Mouse (Mus musculus): ENCODE measurements around the gene Gm28038.
A peak's percentile ranks its signal among the peaks of the same experiment; 100 is the strongest.

The Gm28038 gene

GRCm38 (mm10) chr2:30286192-30287026 lies 5.6 kb downstream of the Gm28038 start, which contains the start of the genes Dolk and Nup188:
Dolk (minus strand) TSS chr2:30286334.
Nup188 (plus strand) TSS chr2:30286397.
- DNase-seq = peak; percentile 98

DNA sequence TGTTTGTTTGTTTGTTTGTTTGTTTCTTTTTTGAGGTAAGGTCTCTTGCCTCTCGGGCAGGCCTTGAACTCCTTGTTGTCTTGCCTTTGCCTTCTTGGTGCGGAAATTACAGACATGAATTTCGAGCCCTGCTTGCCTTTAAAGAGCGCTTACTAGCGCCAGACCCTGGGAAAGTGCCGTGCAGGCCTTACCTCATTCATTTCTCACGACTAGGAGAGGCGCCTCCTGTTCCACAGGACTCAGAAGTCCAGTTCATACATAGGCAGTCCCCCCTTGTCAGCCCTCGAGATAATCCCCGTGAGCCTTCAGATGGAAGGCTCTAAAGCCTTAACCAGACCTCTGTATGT lies 6.2 kb downstream of the Gm28038 start:
- peak; percentile 26 for DNase-seq

- no peak for DNase-seq
Measured at GRCm38 (mm10) chr2:30299525-30299924, 18.7 kb downstream of the Gm28038 start.

DNA sequence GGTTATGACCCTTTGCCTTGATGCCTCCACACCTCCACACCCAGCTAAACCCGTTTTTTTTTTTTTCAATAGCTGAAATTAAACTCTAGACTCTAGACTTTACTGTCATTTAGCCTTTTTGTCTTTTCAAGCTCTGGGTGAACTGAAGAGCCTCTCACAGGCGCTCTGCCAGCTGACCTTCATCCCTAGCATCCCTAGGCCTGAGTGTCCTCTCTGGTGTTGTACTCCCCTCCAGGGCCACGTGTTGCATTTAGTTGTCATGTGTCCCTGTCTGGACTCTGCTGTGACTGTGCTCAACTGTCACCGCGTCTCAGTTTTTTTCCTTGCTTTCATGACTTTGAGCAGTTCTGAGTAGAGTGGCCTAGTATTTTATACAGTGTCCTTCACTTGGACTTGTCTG lies 19.1 kb downstream of the Gm28038 start:
- DNase-seq = no peak

DNA sequence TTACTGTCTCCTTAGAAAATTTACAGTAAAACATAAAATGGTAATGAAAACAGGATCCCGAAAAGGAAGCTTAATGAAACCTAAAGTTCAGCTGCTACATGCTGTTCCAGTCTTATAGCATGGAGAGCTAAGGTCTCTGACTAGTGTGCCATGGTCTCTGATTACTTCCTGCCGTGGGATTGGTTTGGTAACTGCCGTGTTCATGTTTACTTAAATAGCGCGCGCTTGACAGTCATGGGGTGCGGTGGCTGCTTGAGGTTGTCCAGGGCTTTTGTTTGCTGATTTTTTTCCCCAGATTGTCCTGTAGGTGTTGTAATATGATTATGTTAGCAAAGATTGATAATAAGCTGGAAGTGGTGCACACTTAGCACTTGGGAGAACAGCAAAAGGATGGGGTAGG lies 25.2 kb downstream of the Gm28038 start:
- DNase-seq = no peak

- DNase-seq = no peak
Measured at GRCm38 (mm10) chr2:30309351-30309750, 28.5 kb downstream of the Gm28038 start.

DNA sequence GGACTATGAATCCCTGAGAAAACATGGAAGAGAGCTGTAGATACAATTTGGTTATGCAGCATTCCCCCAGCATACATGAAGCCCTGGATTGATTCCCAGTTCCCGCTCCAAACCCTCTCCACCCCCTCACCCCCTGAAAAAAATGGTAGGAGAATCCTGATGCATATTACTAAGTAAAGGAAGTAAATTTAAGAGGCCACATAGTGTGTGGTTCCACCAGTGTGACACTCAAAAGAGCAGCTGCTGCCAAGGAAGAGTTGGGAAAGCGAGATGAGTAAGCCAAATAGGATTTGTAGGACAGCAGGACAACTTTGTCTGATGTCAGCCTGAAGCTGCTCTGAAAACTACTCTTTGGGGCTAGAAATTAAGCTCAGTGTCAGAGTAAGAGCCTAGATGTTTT lies 30.6 kb downstream of the Gm28038 start:
- no peak for DNase-seq

DNA sequence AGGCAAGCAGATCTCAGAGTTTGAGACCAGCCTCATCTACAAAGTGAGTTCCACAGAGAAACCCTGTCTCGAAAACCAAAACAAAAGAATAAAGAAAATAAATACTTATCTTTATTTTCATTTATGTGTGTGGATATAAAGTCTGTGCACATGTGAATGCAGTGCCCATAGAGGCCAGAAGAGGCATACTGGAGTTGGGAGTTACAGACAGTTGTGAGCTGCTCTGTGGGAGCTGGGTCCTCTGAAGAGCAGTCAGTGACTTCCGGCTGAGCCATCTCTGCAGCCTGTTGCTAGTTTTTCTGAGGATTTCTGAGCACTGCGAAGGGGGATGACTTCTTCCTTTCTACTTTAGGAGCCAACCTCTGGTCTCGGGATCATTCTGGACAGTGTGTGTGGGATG lies 35.3 kb downstream of the Gm28038 start:
- DNase-seq = no peak

- no peak for DNase-seq
Measured at GRCm38 (mm10) chr2:30316955-30317354, 36.1 kb downstream of the Gm28038 start.

- DNase-seq = no peak
Measured at GRCm38 (mm10) chr2:30319260-30319659, 38.4 kb downstream of the Gm28038 start.

GRCm38 (mm10) chr2:30323111-30323510 lies 42.3 kb downstream of the Gm28038 start:
- DNase-seq = no peak

- no peak for DNase-seq
Measured at GRCm38 (mm10) chr2:30325296-30325695, 44.5 kb downstream of the Gm28038 start.

GRCm38 (mm10) chr2:30327276-30327675 lies 46.4 kb downstream of the Gm28038 start:
- DNase-seq = no peak

DNA sequence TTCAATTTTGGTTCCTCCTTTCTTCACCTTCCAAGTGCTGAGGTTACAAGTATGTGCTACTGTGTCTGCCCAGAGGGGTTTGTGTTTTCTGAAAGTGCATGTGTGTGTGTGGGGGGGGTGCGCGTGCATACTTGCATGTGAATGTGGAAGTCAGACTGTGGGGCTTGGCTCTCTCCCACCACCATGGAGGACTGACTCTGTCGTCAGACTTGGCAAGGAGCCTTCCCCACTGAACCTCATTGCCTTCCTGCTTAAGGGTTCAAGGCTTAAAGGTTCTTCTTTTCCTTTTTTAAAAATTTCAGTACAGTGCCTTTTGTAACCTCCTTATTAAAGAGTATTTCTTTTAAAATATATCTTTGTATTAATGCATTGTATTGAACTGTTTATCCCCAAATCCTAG lies 47.9 kb downstream of the Gm28038 start:
- no peak for DNase-seq

DNA sequence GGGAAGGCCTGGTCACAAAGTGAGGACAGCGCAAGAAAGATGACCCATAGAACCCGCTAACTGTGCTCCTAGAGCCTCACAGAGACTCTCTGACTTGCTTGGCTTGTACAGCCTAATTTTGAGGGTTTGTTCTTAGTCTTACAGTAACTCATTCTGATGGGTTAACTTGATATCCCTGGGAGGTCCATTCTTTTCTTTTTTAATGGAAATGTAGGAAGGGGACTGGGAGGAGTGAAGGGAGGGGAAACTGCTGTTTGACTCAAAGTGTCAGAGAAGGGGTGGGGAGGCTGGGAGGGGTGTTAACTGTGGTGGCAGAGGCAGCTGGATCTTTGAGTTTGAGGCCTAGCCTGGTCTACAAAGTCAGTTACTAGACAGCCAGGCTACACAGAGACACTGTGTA lies 54.5 kb downstream of the Gm28038 start:
- no peak for DNase-seq

DNA sequence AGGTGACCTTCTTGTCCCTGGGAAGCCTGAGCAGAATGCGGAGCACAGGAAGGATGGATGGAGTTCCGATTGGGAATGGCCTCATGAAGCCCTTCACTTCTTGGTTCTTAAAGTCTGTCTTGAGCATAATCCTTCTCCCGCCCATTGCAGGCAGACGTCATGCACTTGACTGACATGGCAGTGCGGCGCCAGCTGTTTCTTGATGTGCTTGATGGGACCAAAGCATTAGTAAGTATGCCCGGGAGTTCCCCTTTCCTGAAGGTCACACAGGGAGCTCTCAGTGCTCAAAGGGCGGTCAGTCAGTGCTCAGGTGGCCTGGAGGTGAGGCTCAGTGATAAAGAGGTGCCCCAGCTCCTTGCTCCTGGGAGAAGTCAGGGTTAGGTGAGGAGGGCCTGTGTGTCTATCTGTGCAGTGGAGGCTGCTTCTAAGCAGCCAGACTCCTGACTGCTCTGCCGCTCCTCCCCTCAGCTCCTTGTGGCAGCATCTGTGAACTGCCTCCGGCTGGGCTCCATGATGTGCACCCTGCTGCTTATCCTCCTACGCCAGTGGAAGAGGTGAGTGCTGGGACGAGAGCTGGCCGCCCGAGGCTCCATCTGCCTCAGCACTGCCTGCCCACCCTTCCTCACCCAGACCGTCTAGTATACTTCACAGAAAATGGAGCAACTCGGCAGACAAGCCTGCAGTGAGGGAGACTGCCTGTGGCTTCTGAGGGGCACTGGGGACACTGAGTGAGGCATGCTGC lies 55.5 kb downstream of the Gm28038 start:
- DNase-seq = no peak

GRCm38 (mm10) chr2:30337179-30337578 lies 56.3 kb downstream of the Gm28038 start:
- no peak for DNase-seq

GRCm38 (mm10) chr2:30342061-30342460 lies 61.2 kb downstream of the Gm28038 start:
- DNase-seq = no peak

- DNase-seq = no peak
Measured at GRCm38 (mm10) chr2:30342544-30342943, 61.7 kb downstream of the Gm28038 start.

GRCm38 (mm10) chr2:30343601-30344137 lies 62.8 kb downstream of the Gm28038 start:
- peak; percentile 55 for DNase-seq

DNA sequence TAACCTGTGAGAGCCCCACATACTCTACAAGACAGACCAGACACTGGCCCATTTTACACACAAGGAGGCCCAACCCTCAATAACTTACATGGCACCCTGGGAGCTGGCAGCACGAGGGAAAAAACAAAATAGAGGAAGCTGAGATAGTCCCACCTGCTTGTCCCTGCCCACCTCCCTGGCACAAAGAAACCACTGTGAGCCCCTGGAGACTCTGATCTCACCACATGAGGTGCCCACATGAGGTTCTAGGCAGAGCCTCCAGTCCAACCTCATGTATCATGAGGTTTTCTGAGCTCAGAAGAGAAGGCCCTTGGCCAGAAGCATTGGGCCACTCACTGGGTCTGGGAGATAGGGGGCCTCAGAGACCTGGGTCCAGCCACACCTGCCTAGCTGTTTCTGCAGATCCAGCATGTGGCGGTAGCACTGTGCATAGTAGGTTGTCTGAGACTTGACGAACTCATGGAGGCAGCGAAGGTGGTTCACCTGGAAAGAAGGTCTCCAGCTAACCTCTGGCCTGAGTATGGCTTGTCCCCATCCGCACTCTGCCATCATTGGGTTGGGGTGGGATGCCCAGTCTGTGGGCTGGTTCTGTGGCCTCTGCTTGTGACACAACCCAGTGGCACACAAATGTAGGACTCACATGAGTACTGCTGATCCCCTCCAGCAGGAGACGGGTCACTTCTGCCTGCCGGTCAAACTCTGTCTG lies 65.3 kb downstream of the Gm28038 start:
- DNase-seq = no peak

DNA sequence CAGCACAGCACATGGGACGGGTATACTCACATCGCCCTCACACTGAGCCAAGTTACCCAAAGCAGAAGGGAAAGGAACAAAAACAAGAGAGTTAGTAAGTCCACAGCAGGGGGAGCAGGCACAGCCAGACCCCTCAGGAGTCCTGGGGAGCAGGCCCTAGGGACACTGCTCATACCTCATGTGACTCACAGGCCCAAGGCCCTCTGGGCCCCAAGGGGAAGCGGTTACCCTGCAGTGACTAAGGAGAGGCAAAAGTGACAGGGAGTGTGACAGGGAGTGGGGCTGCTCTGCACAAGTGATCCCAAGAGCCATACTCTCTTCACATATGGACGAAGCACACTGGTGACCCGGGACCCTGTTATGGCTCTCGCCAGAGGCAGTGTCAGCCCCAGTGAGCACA lies 68.4 kb downstream of the Gm28038 start:
- no peak for DNase-seq
